Mouse (Mus musculus): ENCODE data around the gene Cideb.

GRCm38 (mm10) chr14:55737086-55737687 lies 21.1 kb downstream of the Cideb start:
- TF ChIP-seq EP300 (IDR thresholded peaks at IDR 0.05; ENCODE audit: insufficient read depth, low read depth, low read length) (no peak), POLR2A (IDR thresholded peaks at IDR 0.05; ENCODE audit: insufficient read depth, low read length) (no peak)
